Mouse (Mus musculus): ENCODE results near the gene F13a1. TPM values are rescaled to one million over a fixed set of nuclear protein-coding genes. Genes with fewer than 3 reads are reported as not detected.

The F13a1 gene
- polyA plus RNA-seq, 1 experiment from 2014 or later, result 14.3 TPM

- H3K36me3 ChIP-seq (ENCODE audit: control insufficient read depth, insufficient read depth, low read length), result no peaks in the 10 kb centered on the region
- no peaks in the 10 kb centered on the region for H3K27me3 ChIP-seq (ENCODE audit: control insufficient read depth, insufficient read depth, low read length)
- no peaks in the 10 kb centered on the region for H3K4me1 ChIP-seq (replicated peaks; ENCODE audit: control insufficient read depth, insufficient read depth, low read length)
- no peak overlapping the region for H3K4me2 ChIP-seq (replicated peaks; ENCODE audit: low read depth, low read length)
- no peak overlapping the region for H3K27ac ChIP-seq (ENCODE audit: low read depth, low read length)
- no peak for ATAC-seq (ENCODE audit: low FRiP score)
- no peak overlapping the region for H3K4me3 ChIP-seq (ENCODE audit: low read depth, low read length)
- no peak overlapping the region for H3K9ac ChIP-seq (ENCODE audit: low read depth, low read length)
- whole genome bisulfite sequencing, result 84% methylated on average over 3 of the region's 3 CpGs
- DNase-seq (ENCODE audit: low spot score), result no peak
- no peaks in the 10 kb centered on the region for H3K9me3 ChIP-seq (ENCODE audit: control insufficient read depth, low read length)
These were observed 210.9 kb downstream of the F13a1 start for GRCm38 (mm10) chr13:36839111-36839510.

All from hindbrain, embryonic 11.5 days (tissue).